Mouse (Mus musculus) spleen, adult 2 months (tissue): ENCODE data around the gene Ctbs.

Source experiments
- CTCF ChIP-seq: fragments of 200-500 bp; IDR thresholded peaks from 2 replicates; pipeline ENCODE4 v1.5.1; 2011; ENCODE audit warnings: mild to moderate bottlenecking, inconsistent platforms; ENCODE audit not compliant: insufficient read depth, insufficient read length, insufficient replicate concordance; ENCODE audit errors: extremely low read depth
- POLR2A ChIP-seq: fragments of 200-500 bp; IDR thresholded peaks from 2 replicates; pipeline ENCODE4 v1.6.1; 2011; ENCODE audit warnings: low read depth, low read length, inconsistent platforms

- TF ChIP-seq CTCF (no peak), POLR2A (no peak)
These were observed 23.1 kb upstream of the Ctbs start for GRCm38 (mm10) chr3:146426489-146426888.
